Mouse (Mus musculus): ENCODE data around the gene Ppil2. TPM values are rescaled to one million over a fixed set of nuclear protein-coding genes. Genes with fewer than 3 reads are reported as not detected.

Gene Ppil2
- total RNA-seq, 2 experiments from 2014 or later: 71.7 to 90.4 TPM

GRCm38 (mm10) chr16:17044320-17044719 lies 66.7 kb downstream of the Ppil2 start:
- peak in 1 of 2 experiments; percentile 24 for DNase-seq (ENCODE audit: low spot score in 2 of 2)

- DNase-seq (ENCODE audit: low spot score in 2 of 2): no peak
These were observed 69.6 kb downstream of the Ppil2 start for GRCm38 (mm10) chr16:17041417-17041816.

- no peak for DNase-seq (ENCODE audit: low spot score in 2 of 2)
These were observed 70.3 kb downstream of the Ppil2 start for GRCm38 (mm10) chr16:17040716-17041115.

Small RNA genes within 50 kb of the gene (microRNA-seq; reads per million reads assigned to microRNA genes)
- gene Mir130b (ENCODE audit: borderline number of aligned reads in 2 of 2) (160 to 179 reads per million in 2 experiments), gene Mir301b (ENCODE audit: borderline number of aligned reads in 2 of 2) (2.4 reads per million in 2 experiments)

Other genes with a start within 250 kb of the Ppil2 start
- not detected for gene Igll1, start 247.3 kb downstream of the Ppil2 start, total RNA-seq (2021)
- gene Top3b, start 240.5 kb downstream of the Ppil2 start, total RNA-seq (2021): 10 to 100 TPM; 55.8 to 61.8 TPM
- 1 to 10 TPM in 1 of 2 experiments, not detected in 1; 1.1 TPM for gene Vpreb1, start 240.4 kb downstream of the Ppil2 start, total RNA-seq (2021)
- 10 to 100 TPM; 29.5 to 36.6 TPM for gene Ppm1f, start 214.8 kb downstream of the Ppil2 start, total RNA-seq (2021)
- gene Mapk1, start 127.9 kb downstream of the Ppil2 start, total RNA-seq (2021): 100 to 1,000 TPM; 157 to 186 TPM
- gene Ypel1, start 41.6 kb downstream of the Ppil2 start, total RNA-seq (2021): 1 to 10 TPM; 2.8 to 6.6 TPM
- gene 2610318N02Rik, start 13.9 kb upstream of the Ppil2 start, total RNA-seq (2021): under 1 TPM in 1 of 2 experiments, not detected in 1; 0.70 TPM
- 10 to 100 TPM; 33.4 to 41.0 TPM for gene Sdf2l1, start 21.1 kb upstream of the Ppil2 start, total RNA-seq (2021)
- gene Ydjc, start 33.4 kb upstream of the Ppil2 start, total RNA-seq (2021): 1 to 10 TPM; 2.4 to 6.4 TPM
- gene Ccdc116, start 36.0 kb upstream of the Ppil2 start, total RNA-seq (2021): under 1 TPM in 1 of 2 experiments, not detected in 1; 0.16 TPM
- 100 to 1,000 TPM; 186 to 220 TPM for gene Ube2l3, start 91.4 kb upstream of the Ppil2 start, total RNA-seq (2021)
- gene Rimbp3, start 97.3 kb upstream of the Ppil2 start, total RNA-seq (2021): under 1 TPM in 1 of 2 experiments, not detected in 1; 0.06 TPM
- gene Hic2, start 122.3 kb upstream of the Ppil2 start, total RNA-seq (2021): 1 to 10 TPM; 2.1 to 2.2 TPM
- 10 to 100 TPM in 1 of 2 experiments, 1 to 10 TPM in 1; 8.1 to 16.6 TPM for gene Tmem191c, start 164.8 kb upstream of the Ppil2 start, total RNA-seq (2021)
- gene Serpind1, start 220.1 kb upstream of the Ppil2 start, total RNA-seq (2021): under 1 TPM; 0.29 to 0.30 TPM

All from adrenal gland, adult 18-20 months (tissue).